Mouse (Mus musculus) hindbrain, embryonic 13.5 days (tissue): Measurements from ENCODE around the gene Vil1. TPM values are rescaled to one million over a fixed set of nuclear protein-coding genes. Genes with fewer than 3 reads are reported as not detected.

Experiments
- ATAC-seq: fragments of 200-750 bp; cut with Nextera tagmentation; 2 replicates; pipeline ENCODE4 v1.8.0; 2017; ENCODE audit warnings: moderate TSS enrichment; ENCODE audit not compliant: low FRiP score
- H3K27ac ChIP-seq: fragments of 300-500 bp; sonication (generic); 2 replicates; pipeline ENCODE4 v1.5.1; 2015; ENCODE audit warnings: inconsistent platforms, mild to moderate bottlenecking, moderate library complexity
- H3K27me3 ChIP-seq: fragments of 300-500 bp; sonication (generic); 2 replicates; pipeline ENCODE4 v1.6.1; 2015; ENCODE audit warnings: mild to moderate bottlenecking, inconsistent platforms
- H3K36me3 ChIP-seq: fragments of 300-500 bp; sonication (generic); 2 replicates; pipeline ENCODE4 v1.6.1; 2015; ENCODE audit warnings: mild to moderate bottlenecking, inconsistent platforms
- H3K4me1 ChIP-seq: fragments of 300-500 bp; sonication (generic); replicated peaks from 2 replicates; pipeline ENCODE4 v1.6.1; 2015; ENCODE audit warnings: inconsistent platforms
- H3K4me2 ChIP-seq: fragments of 300-500 bp; sonication (generic); 2 replicates; pipeline ENCODE4 v1.6.1; 2015; ENCODE audit warnings: inconsistent platforms, mild to moderate bottlenecking, moderate library complexity
- H3K4me3 ChIP-seq: fragments of 300-500 bp; sonication (generic); 2 replicates; pipeline ENCODE4 v1.5.1; 2015; ENCODE audit warnings: mild to moderate bottlenecking, inconsistent platforms
- H3K9ac ChIP-seq: fragments of 300-500 bp; sonication (generic); 2 replicates; pipeline ENCODE4 v1.6.1; 2015; ENCODE audit warnings: mild to moderate bottlenecking, inconsistent platforms
- H3K9me3 ChIP-seq: fragments of 300-500 bp; sonication (generic); 2 replicates; pipeline ENCODE4 v1.6.1; 2016; ENCODE audit warnings: inconsistent platforms
- WGBS: fragments of 180-500 bp; shearing (Covaris S2); methylation state at CpG from one replicate; pipeline ENCODE4 v1.1.7; 2015; 5-methylcytosine and 5-hydroxymethylcytosine counted together
- microRNA counts: library from miRNA; unstranded; fragments of <30 nt; microRNA quantifications from one replicate; lab custom pipeline; 2016
- microRNA-seq: library from miRNA; unstranded; fragments of <30 nt; microRNA quantifications from one replicate; pipeline ENCODE4, GENCODE M21; 2016
- polyA plus RNA-seq: library from polyadenylated mRNA; unstranded; fragments of >200 nt; fragmentation: Nextera tagmentation; extraction: Ambion mirVana; gene quantifications from 2 replicates; pipeline ENCODE4 v1.2.1, GENCODE M21; 2015

Vil1 gene
- polyA plus RNA-seq, 1 experiment from 2014 or later = 0.16 TPM

DNA sequence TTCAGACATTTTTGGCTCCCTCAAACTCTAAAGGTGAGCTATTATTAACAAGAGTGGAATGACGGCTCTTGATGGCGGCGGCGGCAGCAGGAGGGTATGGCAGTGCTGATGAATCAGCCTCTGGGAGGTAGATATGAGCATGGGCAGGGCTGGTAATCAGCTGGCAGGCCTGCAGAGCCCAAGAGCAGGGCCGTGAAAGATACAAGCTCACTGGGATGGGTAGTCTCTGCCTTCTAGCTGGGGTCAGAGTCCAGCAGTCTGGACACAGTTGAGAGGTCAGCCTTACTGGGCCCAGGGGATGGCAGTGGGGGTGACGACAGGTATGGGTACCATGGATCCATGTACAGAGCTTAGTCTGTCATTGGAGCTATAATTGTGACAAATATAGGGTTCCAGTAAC lies 24.0 kb downstream of the Vil1 start:
- H3K4me2 ChIP-seq = no peak overlapping the region
- H3K27me3 ChIP-seq = no peaks in the 10 kb centered on the region
- no peak for ATAC-seq
- H3K36me3 ChIP-seq = peaks cover 35% of the 10 kb centered on the region
- H3K4me3 ChIP-seq = no peak overlapping the region
- WGBS = 86% methylated on average over 6 of the region's 6 CpGs
- no peak overlapping the region for H3K9ac ChIP-seq
- no peaks in the 10 kb centered on the region for H3K4me1 ChIP-seq
- no peaks in the 10 kb centered on the region for H3K9me3 ChIP-seq
- no peak overlapping the region for H3K27ac ChIP-seq

DNA sequence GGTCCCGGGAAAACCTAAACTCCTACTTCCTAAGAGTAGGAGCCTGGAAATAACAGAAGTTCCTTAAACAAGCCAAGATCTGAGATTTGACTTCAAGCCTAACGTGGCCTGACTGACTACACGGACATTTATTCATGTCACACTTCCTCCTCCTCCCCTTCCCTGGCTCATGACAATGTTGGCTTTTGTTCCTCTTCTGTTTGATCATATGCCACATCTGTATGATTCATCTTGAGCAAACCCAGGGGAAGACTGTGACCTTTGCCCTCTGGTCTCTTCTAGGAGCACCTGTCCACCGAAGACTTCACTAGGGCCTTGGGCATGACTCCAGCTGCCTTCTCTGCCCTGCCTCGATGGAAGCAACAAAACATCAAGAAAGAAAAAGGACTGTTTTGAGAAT lies 25.4 kb downstream of the Vil1 start:
- Histone ChIP-seq H3K36me3 (peaks cover 48% of the 10 kb centered on the region), H3K4me3 (no peak overlapping the region), H3K4me2 (no peak overlapping the region), H3K9ac (no peak overlapping the region), H3K9me3 (no peaks in the 10 kb centered on the region), H3K27me3 (no peaks in the 10 kb centered on the region), H3K4me1 (no peaks in the 10 kb centered on the region), H3K27ac (no peak overlapping the region)
- 74% methylated on average over 5 of the region's 5 CpGs for WGBS
- ATAC-seq = no peak

DNA sequence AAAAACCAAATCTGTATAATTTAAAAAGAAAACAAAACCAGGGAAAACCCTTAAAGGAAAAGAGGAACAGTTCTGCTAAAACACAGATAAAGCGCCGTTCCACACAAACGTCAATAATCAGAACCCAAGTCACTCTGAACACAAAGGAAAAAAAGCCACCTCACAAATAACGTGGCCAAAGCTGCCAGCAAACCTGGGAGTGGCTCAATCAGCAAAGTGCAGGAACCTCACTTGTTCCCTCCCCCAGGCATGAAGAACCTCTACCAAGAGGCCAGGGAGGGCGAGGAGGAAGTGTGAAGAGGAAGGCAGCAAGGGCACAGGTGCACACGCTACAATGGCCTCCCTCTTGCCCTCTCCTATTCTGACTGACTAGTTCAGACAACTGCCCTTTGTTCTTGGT lies 26.4 kb downstream of the Vil1 start:
- no peak overlapping the region for H3K4me3 ChIP-seq
- no peak for ATAC-seq
- H3K27ac ChIP-seq = no peak overlapping the region
- WGBS = 91% methylated on average over 6 of the region's 6 CpGs
- H3K36me3 ChIP-seq = peaks cover 56% of the 10 kb centered on the region
- no peaks in the 10 kb centered on the region for H3K9me3 ChIP-seq
- no peak overlapping the region for H3K4me2 ChIP-seq
- no peaks in the 10 kb centered on the region for H3K4me1 ChIP-seq
- no peaks in the 10 kb centered on the region for H3K27me3 ChIP-seq
- H3K9ac ChIP-seq = no peak overlapping the region

DNA sequence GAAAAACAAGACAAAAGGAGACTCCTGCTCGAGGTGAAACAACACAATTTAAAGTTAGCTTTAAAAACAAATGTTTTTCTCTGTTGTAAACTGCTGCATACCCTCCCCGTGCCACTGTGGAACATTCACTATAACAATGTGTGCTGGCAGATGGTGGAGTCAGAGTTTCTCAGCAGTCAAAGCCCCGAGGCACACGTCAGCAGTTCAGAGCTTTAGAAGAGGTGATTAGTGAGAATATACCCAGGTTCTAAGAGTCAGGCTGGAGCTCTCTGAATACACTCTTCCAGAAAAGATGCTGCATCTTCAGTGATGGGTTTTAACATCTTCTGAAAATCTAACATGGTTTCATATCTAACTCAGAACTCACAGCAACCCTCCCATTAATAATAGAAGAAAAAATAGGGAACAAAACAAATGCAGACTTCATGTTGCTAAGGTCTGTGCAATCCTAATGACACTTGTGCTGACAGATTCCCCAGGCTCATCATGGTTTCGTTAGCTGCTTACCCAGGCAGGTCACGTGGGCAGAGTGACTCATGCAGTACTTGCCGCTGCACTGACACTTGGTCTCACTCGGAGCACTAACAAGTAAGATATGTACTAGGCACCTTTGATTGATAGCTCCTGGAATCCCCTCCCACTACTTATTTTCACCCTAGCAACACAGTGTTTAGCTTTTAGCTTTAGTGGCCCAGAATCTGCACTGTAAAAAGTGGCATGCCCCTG lies 28.7 kb downstream of the Vil1 start:
- Histone ChIP-seq H3K27me3 (no peaks in the 10 kb centered on the region), H3K9me3 (no peaks in the 10 kb centered on the region), H3K4me1 (no peaks in the 10 kb centered on the region), H3K9ac (no peak overlapping the region), H3K36me3 (peaks cover 72% of the 10 kb centered on the region), H3K27ac (peak overlapping the region; percentile 35; the same call in 1 of the 2 replicates), H3K4me2 (no peak overlapping the region), H3K4me3 (no peak overlapping the region)
- WGBS = 77% methylated on average over 8 of the region's 8 CpGs
- no peak for ATAC-seq

DNA sequence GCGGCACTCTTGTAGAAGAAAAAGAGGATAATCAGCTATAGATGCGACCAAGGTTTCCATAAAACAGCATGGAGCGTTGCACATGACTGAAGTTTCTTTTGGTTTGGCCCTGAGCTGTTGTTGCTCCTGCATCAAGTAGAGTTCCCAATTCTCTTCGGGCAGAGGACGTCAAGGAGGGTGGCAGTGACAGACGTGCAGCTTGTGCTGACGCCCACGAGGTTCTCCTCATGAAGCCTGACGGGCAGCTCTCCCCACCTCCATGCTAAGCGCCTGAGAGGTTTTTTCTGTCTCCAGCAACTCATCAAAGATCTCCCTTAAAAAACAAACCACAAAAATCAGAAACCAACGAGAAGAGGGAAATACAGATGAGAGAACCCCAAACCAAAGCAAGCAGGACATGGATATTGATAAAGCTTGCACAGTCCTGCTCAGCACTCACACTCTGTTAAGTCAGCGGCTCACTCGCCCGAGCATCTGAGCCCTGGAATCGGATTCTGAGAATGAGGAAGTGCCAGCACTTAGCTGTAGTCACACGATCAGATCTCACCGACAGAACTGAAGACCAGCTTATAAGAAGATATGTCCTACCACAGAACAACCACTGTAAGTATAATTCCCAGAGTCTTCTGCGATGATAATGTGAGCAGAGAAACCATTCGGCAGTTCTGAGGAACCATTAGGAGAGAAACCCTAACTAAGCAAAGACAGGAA lies 30.1 kb downstream of the Vil1 start:
- Histone ChIP-seq H3K36me3 (peaks cover 69% of the 10 kb centered on the region), H3K27me3 (no peaks in the 10 kb centered on the region), H3K9me3 (no peaks in the 10 kb centered on the region), H3K4me1 (no peaks in the 10 kb centered on the region), H3K4me2 (no peak overlapping the region), H3K4me3 (no peak overlapping the region), H3K27ac (no peak overlapping the region), H3K9ac (no peak overlapping the region)
- ATAC-seq = no peak
- 90% methylated on average over 19 of the region's 19 CpGs for WGBS

DNA sequence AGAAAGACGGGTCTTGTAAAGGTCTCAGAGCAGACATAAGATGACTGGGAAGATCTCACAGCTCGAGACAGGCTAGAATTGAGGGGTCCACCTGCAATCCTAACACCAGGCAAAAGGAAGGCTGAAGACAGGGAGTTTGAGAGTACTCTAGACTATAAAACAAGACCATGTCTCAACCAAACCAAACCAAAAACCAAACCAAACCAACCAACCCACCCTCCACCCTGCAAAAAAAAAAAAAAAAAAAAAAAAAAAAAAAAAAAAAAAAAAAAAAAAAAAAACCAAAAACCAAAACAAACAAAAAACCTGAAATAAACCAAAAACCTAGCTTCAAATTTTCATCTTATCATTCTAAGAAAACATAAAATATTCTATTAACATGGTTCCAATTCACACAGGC lies 35.4 kb downstream of the Vil1 start:
- Histone ChIP-seq H3K27me3 (no peaks in the 10 kb centered on the region), H3K9me3 (no peaks in the 10 kb centered on the region), H3K4me2 (no peak overlapping the region), H3K4me1 (no peaks in the 10 kb centered on the region), H3K4me3 (no peak overlapping the region), H3K36me3 (peaks cover 62% of the 10 kb centered on the region), H3K27ac (no peak overlapping the region), H3K9ac (no peak overlapping the region)
- no peak for ATAC-seq
- WGBS = 97% methylated on average over 2 of the region's 2 CpGs

DNA sequence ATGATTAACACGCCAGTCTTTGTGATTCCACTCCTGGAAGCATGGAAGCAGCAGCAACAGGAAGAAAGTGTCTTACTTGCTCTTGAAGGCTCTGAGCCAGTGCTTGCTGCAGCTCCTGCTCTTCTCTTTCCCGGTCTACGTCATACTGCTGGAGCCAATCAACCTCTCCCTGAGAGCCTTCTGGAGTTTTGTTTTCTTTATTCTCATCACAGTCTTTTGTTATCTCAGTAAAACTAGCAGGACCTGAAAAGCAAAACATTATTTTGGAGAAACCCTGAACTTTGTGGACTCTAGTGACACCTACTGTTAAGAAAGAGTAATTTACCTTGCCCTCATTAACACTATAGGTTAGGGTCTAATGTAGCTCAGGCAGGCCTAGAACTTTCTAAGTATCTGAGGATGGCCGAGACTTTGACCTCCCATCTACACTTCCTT lies 43.5 kb downstream of the Vil1 start:
- WGBS = 58% methylated on average over 4 of the region's 4 CpGs
- no peaks in the 10 kb centered on the region for H3K27me3 ChIP-seq
- peaks cover 71% of the 10 kb centered on the region for H3K36me3 ChIP-seq

DNA sequence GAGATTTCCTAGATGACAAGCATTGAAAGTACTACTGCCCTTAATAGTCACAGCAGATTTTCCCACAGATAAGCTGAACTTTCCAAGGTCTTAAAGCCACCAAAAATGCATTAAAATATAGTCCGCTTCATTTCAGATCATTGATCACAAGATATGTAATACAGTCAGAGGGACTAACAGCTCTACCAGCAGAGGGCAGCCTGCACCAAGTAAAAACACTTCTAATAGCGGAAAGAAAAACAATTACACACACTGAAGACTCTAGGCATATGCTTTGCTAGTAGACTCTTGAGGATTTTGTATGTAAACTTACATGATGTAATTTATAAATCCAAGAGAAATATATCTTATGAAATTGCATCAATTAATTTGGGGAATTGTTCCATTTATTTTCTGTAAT lies 51.1 kb downstream of the Vil1 start:
- Histone ChIP-seq H3K9me3 (no peaks in the 10 kb centered on the region), H3K36me3 (peaks cover 48% of the 10 kb centered on the region), H3K4me3 (no peak overlapping the region), H3K4me2 (no peak overlapping the region), H3K27me3 (no peaks in the 10 kb centered on the region), H3K27ac (no peak overlapping the region), H3K4me1 (no peaks in the 10 kb centered on the region), H3K9ac (no peak overlapping the region)
- no peak for ATAC-seq
- 80% methylated on average over 2 of the region's 2 CpGs for WGBS

More for the DNA sequence above, 43.5 kb downstream of the Vil1 start:
- H3K4me3 ChIP-seq = no peak overlapping the region
- no peak for ATAC-seq
- no peak overlapping the region for H3K9ac ChIP-seq
- H3K9me3 ChIP-seq = no peaks in the 10 kb centered on the region
- H3K27ac ChIP-seq = no peak overlapping the region
- no peak overlapping the region for H3K4me2 ChIP-seq
- H3K4me1 ChIP-seq = no peaks in the 10 kb centered on the region

MicroRNAs within 50 kb of the gene (microRNA counts, 519-probe panel; counts per million panel counts)
- 3,726 counts per million, percentile 52 among the panel's probes with 10 or more counts for microRNA mmu-miR-26b (lab: Ali Mortazavi, UCI)

Small RNA genes lying within 50 kb of the gene (microRNA-seq; reads per million reads assigned to microRNA genes)
- gene Mir26b = 16,060 reads per million, percentile 97 among the genes with 10 or more reads in this experiment

Other genes with a start within 250 kb of the Vil1 start
- not detected in 2 replicates for gene Cxcr1, start 214.7 kb upstream of the Vil1 start, polyA plus RNA-seq
- 390 and 405 TPM in 2 replicates for gene Arpc2, start 173.3 kb upstream of the Vil1 start, polyA plus RNA-seq
- gene Gpbar1, start 130.8 kb upstream of the Vil1 start, polyA plus RNA-seq = 0.42 TPM in 1 of 2 replicates, not detected in the other
- gene Aamp, start 124.6 kb upstream of the Vil1 start, polyA plus RNA-seq = 199 and 206 TPM in 2 replicates
- 98.2 and 102 TPM in 2 replicates for gene Pnkd, start 124.4 kb upstream of the Vil1 start, polyA plus RNA-seq
- gene Tmbim1, start 103.8 kb upstream of the Vil1 start, polyA plus RNA-seq = 7.8 and 8.6 TPM in 2 replicates
- gene Catip, start 47.3 kb upstream of the Vil1 start, polyA plus RNA-seq = 0.80 and 1.6 TPM in 2 replicates
- 2.4 and 2.5 TPM in 2 replicates for gene Slc11a1, start 34.2 kb upstream of the Vil1 start, polyA plus RNA-seq
- gene Ctdsp1, start 17.9 kb upstream of the Vil1 start, polyA plus RNA-seq = 18.5 and 19.8 TPM in 2 replicates
- 49.6 and 51.6 TPM in 2 replicates for gene Cnot9, start 96.7 kb downstream of the Vil1 start, polyA plus RNA-seq
- gene Plcd4, start 133.5 kb downstream of the Vil1 start, polyA plus RNA-seq = 3.4 and 4.1 TPM in 2 replicates
- gene Usp37, start 134.9 kb downstream of the Vil1 start, polyA plus RNA-seq = 27.2 and 28.1 TPM in 2 replicates
- 7.7 and 8.3 TPM in 2 replicates for gene Zfp142, start 178.9 kb downstream of the Vil1 start, polyA plus RNA-seq
- 21.6 and 23.3 TPM in 2 replicates for gene Bcs1l, start 178.9 kb downstream of the Vil1 start, polyA plus RNA-seq
- 46.4 and 47.5 TPM in 2 replicates for gene Rnf25, start 192.0 kb downstream of the Vil1 start, polyA plus RNA-seq
- 22.1 and 24.8 TPM in 2 replicates for gene Stk36, start 192.1 kb downstream of the Vil1 start, polyA plus RNA-seq